Mouse (Mus musculus) lung, postnatal 14 days (tissue): ENCODE results near the gene Fer.

Source experiments
- DNase-seq: peaks from one replicate; pipeline ENCODE4 v3.0.0; 2021

Fer gene

GRCm38 (mm10) chr17:63980167-63980566 is 117.3 kb downstream of the Fer start:
- DNase-seq = no peak

- DNase-seq = no peak
These were observed 125.8 kb downstream of the Fer start for GRCm38 (mm10) chr17:63988710-63989109.

GRCm38 (mm10) chr17:63991160-63991559 is 128.3 kb downstream of the Fer start:
- no peak for DNase-seq

GRCm38 (mm10) chr17:63995921-63996320 is 133.1 kb downstream of the Fer start:
- DNase-seq = peak; percentile 52

- no peak for DNase-seq
These were observed 134.8 kb downstream of the Fer start for GRCm38 (mm10) chr17:63997643-63998042.

GRCm38 (mm10) chr17:64003444-64003843 is 140.6 kb downstream of the Fer start:
- peak; percentile 10 for DNase-seq

GRCm38 (mm10) chr17:64005575-64006249 is 142.8 kb downstream of the Fer start:
- no peak for DNase-seq

- no peak for DNase-seq
These were observed 153.7 kb downstream of the Fer start for GRCm38 (mm10) chr17:64016606-64017005.

GRCm38 (mm10) chr17:64018240-64018639 is 155.4 kb downstream of the Fer start:
- no peak for DNase-seq

- no peak for DNase-seq
These were observed 156.0 kb downstream of the Fer start for GRCm38 (mm10) chr17:64018870-64019269.

GRCm38 (mm10) chr17:64019646-64020045 is 156.8 kb downstream of the Fer start:
- DNase-seq = no peak

GRCm38 (mm10) chr17:64026485-64026884 is 163.6 kb downstream of the Fer start:
- DNase-seq = peak; percentile 3

- DNase-seq = no peak
These were observed 178.9 kb downstream of the Fer start for GRCm38 (mm10) chr17:64041771-64042170.

- DNase-seq = no peak
These were observed 182.5 kb downstream of the Fer start for GRCm38 (mm10) chr17:64045326-64045725.

GRCm38 (mm10) chr17:64046557-64046956 is 183.7 kb downstream of the Fer start:
- DNase-seq = no peak

GRCm38 (mm10) chr17:64050911-64051310 is 188.0 kb downstream of the Fer start:
- DNase-seq = no peak

- DNase-seq = no peak
These were observed 190.8 kb downstream of the Fer start for GRCm38 (mm10) chr17:64053636-64054035.

- no peak for DNase-seq
These were observed 197.7 kb downstream of the Fer start for GRCm38 (mm10) chr17:64060529-64060928.

GRCm38 (mm10) chr17:64065243-64065642 is 202.4 kb downstream of the Fer start:
- no peak for DNase-seq

- DNase-seq = no peak
These were observed 214.5 kb downstream of the Fer start for GRCm38 (mm10) chr17:64077392-64077791.

GRCm38 (mm10) chr17:64084751-64085150 is 221.9 kb downstream of the Fer start:
- DNase-seq = no peak

GRCm38 (mm10) chr17:64085493-64085892 is 222.6 kb downstream of the Fer start:
- DNase-seq = no peak

- no peak for DNase-seq
These were observed 224.2 kb downstream of the Fer start for GRCm38 (mm10) chr17:64086875-64087608.

- no peak for DNase-seq
These were observed 225.0 kb downstream of the Fer start for GRCm38 (mm10) chr17:64087871-64088270.

GRCm38 (mm10) chr17:64093716-64094115 is 230.9 kb downstream of the Fer start:
- DNase-seq = no peak
